ENCODE assay signal across 9 mouse cellular contexts in the genomic region with DNA sequence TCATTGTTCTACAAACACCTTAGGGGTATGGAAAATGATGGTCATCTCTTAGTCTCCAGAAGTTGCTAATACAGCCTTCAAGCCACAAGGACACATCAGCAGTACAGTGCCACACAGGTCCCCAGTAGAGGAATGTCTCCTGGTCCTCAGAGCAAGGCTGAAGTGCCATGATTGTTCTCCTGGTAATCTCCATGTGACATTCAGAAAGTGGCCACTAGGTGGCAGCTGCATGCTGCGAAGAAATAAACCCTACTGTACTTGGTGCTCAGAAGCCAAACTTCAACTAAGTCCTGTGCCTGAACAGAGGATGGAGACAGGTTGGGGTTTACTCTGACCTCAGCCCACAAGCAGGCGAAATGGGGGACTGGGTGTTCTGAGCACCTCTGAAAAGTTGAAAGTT. TPM values are rescaled to one million over a fixed set of nuclear protein-coding genes. Genes with fewer than 3 reads are reported as not detected.
A peak's percentile ranks its signal among the peaks of the same experiment; 100 is the strongest.
DNase-seq lines count a peak whose midpoint lies in the region; ATAC-seq and TF ChIP-seq lines count a peak whose summit lies in the region.
"Had no signal": no experiment of that assay in that cellular context is flagged by ENCODE, and none has a peak within 500 bp of the region (broad histone marks: within the 10 kb centered on the region; RNA-seq: fewer than 3 reads in every experiment).

No protein-coding gene starts in this region.

- peak; percentile 76 for TF ChIP-seq CTCF in G1E (IDR thresholded peaks at IDR 0.05; ENCODE audit: low read depth, low read length)

- no peaks in the 10 kb centered on the region for H3K36me3 ChIP-seq in G1E (replicated peaks)
- H3K36me3 ChIP-seq: limb, embryonic 12.5 days had no signal

- H3K27me3 ChIP-seq in G1E (ENCODE audit: insufficient read depth, low read length), result peaks cover 4% of the 10 kb centered on the region; the same call in 1 of the 2 replicates

- no peaks in the 10 kb centered on the region for H3K4me1 ChIP-seq in G1E (ENCODE audit: insufficient read depth, low read depth, low read length)
- H3K4me1 ChIP-seq: limb, embryonic 12.5 days had no signal

- H3K4me3 ChIP-seq in G1E (ENCODE audit: low read depth, low read length), result no peak overlapping the region
- H3K4me3 ChIP-seq: limb, embryonic 12.5 days had no signal

- peak; percentile 13 for DNase-seq in G1E (ENCODE audit: low spot score)
- peak; percentile 47 for DNase-seq in c-Kit-negative CD71-positive TER-119-positive erythroid progenitor cells, embryonic 14.5 days (ENCODE audit: low read depth, low spot score)
- DNase-seq in fibroblast of lung, adult 2 months (ENCODE audit: low read depth), result peak; percentile 54
- peak; percentile 84 for DNase-seq in heart, postnatal 4 days
- peak; percentile 82 for DNase-seq in layer of hippocampus, adult 9-10 months (ENCODE audit: low spot score)
- DNase-seq in lung, postnatal 10 days, result peak; percentile 83
- peak; percentile 93 for DNase-seq in retina, embryonic 14.5 days (ENCODE audit: low spot score)
- peak; percentile 49 to 61 for DNase-seq in thymus, postnatal 36 days

- H3K9me3 ChIP-seq in G1E (replicated peaks), result no peaks in the 10 kb centered on the region
- H3K9me3 ChIP-seq: limb, embryonic 12.5 days had no signal

- ATAC-seq in G1E (ENCODE audit: extremely low read depth, insufficient number of reproducible peaks, low FRiP score, poor library complexity, severe bottlenecking), result peak; percentile 63

RNA-seq across cellular contexts. Expression of a gene that starts 14.9 kb away (rescaled TPM):
- total RNA-seq in G1E (2014; fragmentation: Nextera tagmentation) (not detected in 2 replicates), G1E (2017) (1.3 and 2.1 TPM in 2 replicates)
- polyA plus RNA-seq in G1E (2012), result not detected in 2 replicates
- under 1 TPM; 0.86 to 0.98 TPM for total RNA-seq in heart, postnatal 4 days (2021)

Comparison
In these comparisons a context has a peak if more than half of its experiments do, and no peak if none do; other contexts are left out.
1. DNase-seq: peak in every context shown above with its lines; median percentile 93 in retina, embryonic 14.5 days; 84 in heart, postnatal 4 days; 83 in lung, postnatal 10 days; 82 in layer of hippocampus, adult 9-10 months; 55 in thymus, postnatal 36 days; 54 in fibroblast of lung, adult 2 months; 47 in c-Kit-negative CD71-positive TER-119-positive erythroid progenitor cells, embryonic 14.5 days; 13 in G1E.